Comparison of ENCODE assay signal across 17 mouse cellular contexts in genomic region chr3:29706816-29707215, GRCm38 (mm10).
"Had no signal": no experiment of that assay in that cellular context is flagged by ENCODE, and none has a peak within 500 bp of the region (broad histone marks: within the 10 kb centered on the region; RNA-seq: fewer than 3 reads in every experiment).

No protein-coding gene starts in this region.

- H3K27ac ChIP-seq: neural tube, embryonic 12.5 days; neural tube, embryonic 13.5 days; neural tube, embryonic 15.5 days; stomach, embryonic 15.5 days; stomach, postnatal 0 days had no signal

- H3K4me2 ChIP-seq: neural tube, embryonic 12.5 days; neural tube, embryonic 13.5 days; neural tube, embryonic 15.5 days; stomach, embryonic 15.5 days had no signal

- H3K27me3 ChIP-seq: neural tube, embryonic 12.5 days; neural tube, embryonic 13.5 days; neural tube, embryonic 15.5 days; stomach, embryonic 15.5 days had no signal

- H3K9ac ChIP-seq: neural tube, embryonic 12.5 days; neural tube, embryonic 13.5 days; neural tube, embryonic 15.5 days; stomach, embryonic 15.5 days had no signal

- H3K4me1 ChIP-seq: neural tube, embryonic 12.5 days; neural tube, embryonic 13.5 days; neural tube, embryonic 15.5 days; stomach, embryonic 15.5 days had no signal

- DNase-seq: retina, postnatal 1 day; right cerebral cortex, adult 18-20 months; right cerebral cortex, postnatal 14 days; right cerebral cortex, postnatal 25 days; right cerebral cortex, postnatal 4 days; spleen, adult 18-20 months; thymus, adult 18-20 months; thymus, adult 2 months; thymus, postnatal 14 days; thymus, postnatal 25 days; thymus, postnatal 36 days; thymus, postnatal 4 days had no signal

- H3K4me3 ChIP-seq: neural tube, embryonic 12.5 days; neural tube, embryonic 13.5 days; neural tube, embryonic 15.5 days; stomach, embryonic 15.5 days had no signal

- H3K9me3 ChIP-seq: neural tube, embryonic 12.5 days; neural tube, embryonic 13.5 days; neural tube, embryonic 15.5 days; stomach, embryonic 15.5 days had no signal

- H3K36me3 ChIP-seq: neural tube, embryonic 12.5 days; neural tube, embryonic 13.5 days; neural tube, embryonic 15.5 days; stomach, embryonic 15.5 days had no signal
